In genomic region chr19:16367218-16367617, GRCm38 (mm10) we compare ENCODE assay signal across 13 mouse cellular contexts.
DNase-seq lines count a peak whose midpoint lies in the region; ATAC-seq and TF ChIP-seq lines count a peak whose summit lies in the region.
"Had no signal": no experiment of that assay in that cellular context is flagged by ENCODE, and none has a peak within 500 bp of the region (broad histone marks: within the 10 kb centered on the region; RNA-seq: fewer than 3 reads in every experiment).

No protein-coding gene starts in this region.

- intact Hi-C loops in left cerebral cortex, postnatal 36 days (cut with DNase I), result no loop called here

- TF ChIP-seq CTCF in kidney, adult 2 months (conservative IDR thresholded peaks at IDR 0.05; ENCODE audit: insufficient read depth, insufficient read length, low read depth, low read length), result no peak

- no peaks in the 10 kb centered on the region for H3K9me3 ChIP-seq in hindbrain, embryonic 12.5 days (replicated peaks)
- H3K9me3 ChIP-seq in hindbrain, embryonic 11.5 days (ENCODE audit: control insufficient read depth, low read length), result no peaks in the 10 kb centered on the region
- H3K9me3 ChIP-seq in forebrain, embryonic 12.5 days, result no peaks in the 10 kb centered on the region
- no peaks in the 10 kb centered on the region for H3K9me3 ChIP-seq in limb, embryonic 15.5 days
- H3K9me3 ChIP-seq: heart, embryonic 12.5 days; lung, embryonic 15.5 days had no signal

- H3K27me3 ChIP-seq in hindbrain, embryonic 12.5 days, result no peaks in the 10 kb centered on the region
- H3K27me3 ChIP-seq in hindbrain, embryonic 11.5 days (ENCODE audit: control insufficient read depth, insufficient read depth, low read length), result no peaks in the 10 kb centered on the region
- H3K27me3 ChIP-seq in forebrain, embryonic 12.5 days, result no peaks in the 10 kb centered on the region
- no peaks in the 10 kb centered on the region for H3K27me3 ChIP-seq in limb, embryonic 15.5 days
- no peaks in the 10 kb centered on the region for H3K27me3 ChIP-seq in kidney, adult 2 months (replicated peaks; ENCODE audit: control insufficient read depth, insufficient read depth, low read length)
- H3K27me3 ChIP-seq: heart, embryonic 12.5 days; lung, embryonic 15.5 days had no signal

- peaks cover 18% of the 10 kb centered on the region for H3K4me1 ChIP-seq in hindbrain, embryonic 12.5 days
- H3K4me1 ChIP-seq in hindbrain, embryonic 11.5 days (replicated peaks; ENCODE audit: control insufficient read depth, insufficient read depth, low read length), result no peaks in the 10 kb centered on the region
- peaks cover 26% of the 10 kb centered on the region for H3K4me1 ChIP-seq in forebrain, embryonic 12.5 days
- peaks cover 26% of the 10 kb centered on the region for H3K4me1 ChIP-seq in limb, embryonic 15.5 days
- 0 out of 2 replicates have a peak, but pooled peaks cover 2% of the 10 kb centered on the region for H3K4me1 ChIP-seq in kidney, adult 2 months (ENCODE audit: control insufficient read depth, insufficient read depth, low read length)

- no peak overlapping the region for H3K4me2 ChIP-seq in hindbrain, embryonic 12.5 days (replicated peaks)
- H3K4me2 ChIP-seq in hindbrain, embryonic 11.5 days (replicated peaks; ENCODE audit: low read depth, low read length), result no peak overlapping the region
- no peak overlapping the region for H3K4me2 ChIP-seq in forebrain, embryonic 12.5 days
- no peak overlapping the region for H3K4me2 ChIP-seq in limb, embryonic 15.5 days
- H3K4me2 ChIP-seq: heart, embryonic 12.5 days; lung, embryonic 15.5 days had no signal

- H3K9ac ChIP-seq in hindbrain, embryonic 12.5 days, result no peak overlapping the region
- H3K9ac ChIP-seq in hindbrain, embryonic 11.5 days (ENCODE audit: low read depth, low read length), result no peak overlapping the region
- no peak overlapping the region for H3K9ac ChIP-seq in forebrain, embryonic 12.5 days
- no peak overlapping the region for H3K9ac ChIP-seq in limb, embryonic 15.5 days
- H3K9ac ChIP-seq: heart, embryonic 12.5 days; lung, embryonic 15.5 days had no signal

- no peak overlapping the region for H3K4me3 ChIP-seq in hindbrain, embryonic 12.5 days
- H3K4me3 ChIP-seq in hindbrain, embryonic 11.5 days (ENCODE audit: low read depth, low read length), result no peak overlapping the region
- no peak overlapping the region for H3K4me3 ChIP-seq in forebrain, embryonic 12.5 days (replicated peaks)
- H3K4me3 ChIP-seq in limb, embryonic 15.5 days, result no peak overlapping the region
- no peak overlapping the region for H3K4me3 ChIP-seq in kidney, adult 2 months (ENCODE audit: insufficient read depth, low read depth, low read length)
- H3K4me3 ChIP-seq: heart, embryonic 12.5 days; lung, embryonic 15.5 days had no signal

- no peaks in the 10 kb centered on the region for H3K36me3 ChIP-seq in hindbrain, embryonic 12.5 days
- H3K36me3 ChIP-seq in hindbrain, embryonic 11.5 days (ENCODE audit: control insufficient read depth, insufficient read depth, low read length), result no peaks in the 10 kb centered on the region
- H3K36me3 ChIP-seq in forebrain, embryonic 12.5 days (replicated peaks), result no peaks in the 10 kb centered on the region
- no peaks in the 10 kb centered on the region for H3K36me3 ChIP-seq in limb, embryonic 15.5 days
- no peaks in the 10 kb centered on the region for H3K36me3 ChIP-seq in kidney, adult 2 months (ENCODE audit: control insufficient read depth, insufficient read depth, low read length)
- H3K36me3 ChIP-seq: heart, embryonic 12.5 days; lung, embryonic 15.5 days had no signal

- H3K27ac ChIP-seq in hindbrain, embryonic 12.5 days, result no peak overlapping the region
- no peak overlapping the region for H3K27ac ChIP-seq in hindbrain, embryonic 11.5 days (ENCODE audit: low read depth, low read length)
- peak overlapping the region; percentile 53; the same call in 1 of the 2 replicates for H3K27ac ChIP-seq in forebrain, embryonic 12.5 days
- H3K27ac ChIP-seq in limb, embryonic 15.5 days, result 0 out of 2 replicates have a peak overlapping the region, but pooled peaks have one; percentile 59
- no peak overlapping the region for H3K27ac ChIP-seq in kidney, adult 2 months (ENCODE audit: insufficient read depth, low read depth, low read length)
- H3K27ac ChIP-seq: kidney, postnatal 0 days had no signal

- peak; percentile 39; the same call in 1 of the 2 replicates for ATAC-seq in hindbrain, embryonic 12.5 days (ENCODE audit: low FRiP score)
- no peak for ATAC-seq in hindbrain, embryonic 11.5 days (ENCODE audit: low FRiP score)
- peak; percentile 64 for ATAC-seq in forebrain, embryonic 12.5 days (ENCODE audit: low FRiP score)
- no peak for ATAC-seq in limb, embryonic 15.5 days (ENCODE audit: insufficient number of reproducible peaks, low FRiP score, low TSS enrichment, low read depth)

- DNase-seq in hindbrain, embryonic 11.5 days (ENCODE audit: low spot score), result no peak
- peak; percentile 33 for DNase-seq in 416B (ENCODE audit: low read depth)
- DNase-seq in kidney, adult 8-10 months, result no peak
- DNase-seq in kidney, adult 2 months, result no peak
- no peak for DNase-seq in left cerebral cortex, postnatal 36 days (ENCODE audit: low spot score in 2 of 2)
- DNase-seq: adrenal gland, adult 8-10 months; embryo, embryonic 11 days had no signal

- 80% methylated on average over 10 of the region's 10 CpGs for WGBS in hindbrain, embryonic 12.5 days
- 89% methylated on average over 10 of the region's 10 CpGs for WGBS in hindbrain, embryonic 11.5 days
- WGBS in forebrain, embryonic 12.5 days, result 57% methylated on average over 10 of the region's 10 CpGs
- 57% methylated on average over 10 of the region's 10 CpGs for WGBS in limb, embryonic 15.5 days
- WGBS in kidney, adult 2 months, result 87% methylated on average over 10 of the region's 10 CpGs

- TF ChIP-seq POLR2A in kidney, adult 2 months (IDR thresholded peaks at IDR 0.05; ENCODE audit: low read depth, low read length), result no peak

Comparison
In these comparisons a context has a peak if more than half of its experiments do, and no peak if none do; other contexts are left out.
1. ATAC-seq: peak in hindbrain, embryonic 12.5 days (single experiment) and forebrain, embryonic 12.5 days (single experiment); none in hindbrain, embryonic 11.5 days (single experiment) and limb, embryonic 15.5 days (single experiment).
2. H3K27ac ChIP-seq: peak in forebrain, embryonic 12.5 days (single experiment) and limb, embryonic 15.5 days (single experiment); none in hindbrain, embryonic 12.5 days (single experiment), hindbrain, embryonic 11.5 days (single experiment) and kidney, adult 2 months (single experiment).